43 mouse cellular contexts compared by ENCODE assay signal in the genomic region with DNA sequence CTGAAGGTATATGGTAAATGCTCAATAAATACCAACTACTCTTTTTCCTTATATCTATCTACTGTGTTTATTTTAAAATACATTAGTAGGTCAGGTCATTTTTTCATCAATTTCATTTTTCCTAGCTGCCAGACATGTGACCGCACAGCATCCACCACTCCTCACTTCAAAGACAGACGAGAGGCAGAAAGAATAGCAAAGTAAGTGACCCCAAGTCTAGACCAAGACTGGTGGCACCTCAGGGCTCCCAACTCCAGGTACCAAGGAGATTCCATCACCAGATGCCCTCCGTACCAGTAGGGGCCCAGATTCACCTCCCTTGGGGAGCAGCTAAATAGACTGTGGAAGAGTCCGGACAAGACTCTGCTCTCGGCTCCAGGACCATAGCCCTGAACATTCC. TPM values are rescaled to one million over a fixed set of nuclear protein-coding genes. Genes with fewer than 3 reads are reported as not detected.
"Had no signal": no experiment of that assay in that cellular context is flagged by ENCODE, and none has a peak within 500 bp of the region (broad histone marks: within the 10 kb centered on the region; RNA-seq: fewer than 3 reads in every experiment).

No protein-coding gene starts in this region.

- H3K4me3 ChIP-seq: limb, embryonic 10.5 days; limb, embryonic 12.5 days; limb, embryonic 13.5 days; limb, embryonic 15.5 days; liver, embryonic 12.5 days; liver, embryonic 13.5 days; liver, embryonic 15.5 days; lung, embryonic 15.5 days; megakaryocyte, embryonic 14.5 days; midbrain, embryonic 10.5 days; midbrain, embryonic 12.5 days; midbrain, embryonic 13.5 days; myocyte; neural tube, embryonic 12.5 days; neural tube, embryonic 13.5 days had no signal

- DNase-seq: left cerebral cortex, postnatal 4 days; liver; liver, embryonic 13.5 days; liver, postnatal 0 days; lung, adult 18-20 months; lung, adult 2 months; lung, embryonic 14.5 days; lung, postnatal 10 days; lung, postnatal 14 days; lung, postnatal 36 days; lung, postnatal 4 days; midbrain, embryonic 14.5 days had no signal

- ATAC-seq: liver, embryonic 12.5 days; liver, postnatal 0 days; lung, postnatal 0 days; midbrain, embryonic 13.5 days; midbrain, embryonic 16.5 days had no signal

- H3K9me3 ChIP-seq: limb, embryonic 10.5 days; limb, embryonic 12.5 days; limb, embryonic 13.5 days; limb, embryonic 15.5 days; liver, embryonic 12.5 days; liver, embryonic 13.5 days; liver, embryonic 15.5 days; lung, embryonic 15.5 days; megakaryocyte, embryonic 14.5 days; midbrain, embryonic 10.5 days; midbrain, embryonic 12.5 days; midbrain, embryonic 13.5 days; neural tube, embryonic 12.5 days; neural tube, embryonic 13.5 days had no signal

- H3K27ac ChIP-seq: limb, embryonic 10.5 days; limb, embryonic 12.5 days; limb, embryonic 13.5 days; limb, embryonic 15.5 days; liver, embryonic 12.5 days; liver, embryonic 13.5 days; liver, embryonic 14.5 days; liver, embryonic 15.5 days; lung, embryonic 15.5 days; macrophage; neural tube, embryonic 12.5 days; neural tube, embryonic 13.5 days had no signal

- H3K27me3 ChIP-seq: limb, embryonic 13.5 days; limb, embryonic 15.5 days; neural tube, embryonic 12.5 days had no signal

- H3K4me2 ChIP-seq: limb, embryonic 12.5 days; limb, embryonic 13.5 days; limb, embryonic 15.5 days; liver, embryonic 11.5 days; liver, embryonic 12.5 days; liver, embryonic 13.5 days; liver, embryonic 15.5 days; lung, embryonic 14.5 days; lung, embryonic 15.5 days; midbrain, embryonic 12.5 days; midbrain, embryonic 13.5 days; neural tube, embryonic 12.5 days; neural tube, embryonic 13.5 days had no signal

- H3K9ac ChIP-seq: limb, embryonic 12.5 days; limb, embryonic 13.5 days; limb, embryonic 15.5 days; liver, embryonic 12.5 days; liver, embryonic 13.5 days; liver, embryonic 14.5 days; liver, embryonic 15.5 days; liver, postnatal 0 days; lung, embryonic 14.5 days; lung, embryonic 15.5 days; midbrain, embryonic 13.5 days; neural tube, embryonic 12.5 days; neural tube, embryonic 13.5 days had no signal

RNA-seq across cellular contexts. Expression of gene Smarcd3, which starts 29.9 kb away (rescaled TPM):
- total RNA-seq: megakaryocyte-erythroid progenitor cell, adult 5-6 weeks had no signal

RNA-seq across cellular contexts. Expression of gene 4931409K22Rik, which starts 37.7 kb away (rescaled TPM):
- total RNA-seq: left cerebral cortex, postnatal 10 days; left cerebral cortex, postnatal 25 days; left cerebral cortex, postnatal 4 days; liver, adult 2 months; megakaryocyte progenitor cell, adult 5-6 weeks; megakaryocyte, adult 5-6 weeks; megakaryocyte-erythroid progenitor cell, adult 5-6 weeks; midbrain, postnatal 0 days; monocyte, adult 5-6 weeks had no signal
- polyA plus RNA-seq: limb, embryonic 11.5 days; liver, adult 2 months; liver, embryonic 12.5 days; liver, embryonic 13.5 days; liver, embryonic 14.5 days; liver, embryonic 15.5 days; liver, embryonic 16.5 days; liver, postnatal 0 days; lung, adult 2 months; lung, embryonic 14.5 days; lung, embryonic 15.5 days; lung, embryonic 16.5 days; lung, postnatal 0 days; macrophage; midbrain, embryonic 14.5 days; midbrain, postnatal 0 days; myocyte; neural tube, embryonic 11.5 days had no signal

RNA-seq across cellular contexts. Expression of gene Asb10, which starts 53.6 kb away (rescaled TPM):
- total RNA-seq: left cerebral cortex, postnatal 25 days; liver, adult 2 months; megakaryocyte progenitor cell, adult 5-6 weeks; megakaryocyte, adult 5-6 weeks; megakaryocyte-erythroid progenitor cell, adult 5-6 weeks; monocyte, adult 5-6 weeks had no signal
- polyA plus RNA-seq: liver, embryonic 12.5 days; midbrain, embryonic 16.5 days had no signal
